Mouse (Mus musculus): Measurements from ENCODE around the gene Scarb2. TPM values are rescaled to one million over a fixed set of nuclear protein-coding genes. Genes with fewer than 3 reads are reported as not detected.

Gene Scarb2
- polyA plus RNA-seq, 1 experiment from 2014 or later = 18.9 TPM

DNA sequence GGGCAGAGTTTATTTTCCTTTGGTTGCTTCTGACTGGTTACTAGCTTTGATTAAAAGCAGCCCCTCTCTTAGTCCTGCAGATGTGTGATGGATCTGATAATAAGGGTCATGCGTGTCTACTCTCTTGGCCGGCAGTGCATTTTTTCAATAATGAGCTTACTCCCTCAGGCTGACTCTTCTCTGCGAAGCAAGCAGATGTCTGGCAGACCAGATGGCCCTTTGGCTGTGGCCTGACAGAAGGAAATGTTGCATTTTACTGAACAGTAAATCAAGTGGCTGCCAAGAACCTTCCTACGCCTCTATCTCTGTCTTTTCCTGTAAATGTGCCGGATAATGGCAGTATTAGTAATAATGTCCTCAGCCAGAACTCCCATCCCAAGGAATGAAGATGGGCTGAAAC is 8.0 kb downstream of the Scarb2 start:
- Histone ChIP-seq H3K27ac (peak overlapping the region; percentile 63), H3K4me2 (replicated peaks) (no peak overlapping the region), H3K4me3 (replicated peaks; ENCODE audit: low read length) (no peak overlapping the region), H3K9ac (no peak overlapping the region), H3K27me3 (ENCODE audit: control insufficient read depth, insufficient read depth, low read length) (no peaks in the 10 kb centered on the region), H3K9me3 (ENCODE audit: control insufficient read depth, low read length) (no peaks in the 10 kb centered on the region), H3K36me3 (replicated peaks; ENCODE audit: control insufficient read depth, insufficient read depth) (0 out of 2 replicates have a peak, but pooled peaks cover 4% of the 10 kb centered on the region), H3K4me1 (replicated peaks; ENCODE audit: control insufficient read depth, insufficient read depth, low read length) (peaks cover 37% of the 10 kb centered on the region)
- ATAC-seq (ENCODE audit: low FRiP score) = peak; percentile 61
- DNase-seq (ENCODE audit: low spot score) = no peak
- WGBS = 30% methylated on average over 5 of the region's 5 CpGs

DNA sequence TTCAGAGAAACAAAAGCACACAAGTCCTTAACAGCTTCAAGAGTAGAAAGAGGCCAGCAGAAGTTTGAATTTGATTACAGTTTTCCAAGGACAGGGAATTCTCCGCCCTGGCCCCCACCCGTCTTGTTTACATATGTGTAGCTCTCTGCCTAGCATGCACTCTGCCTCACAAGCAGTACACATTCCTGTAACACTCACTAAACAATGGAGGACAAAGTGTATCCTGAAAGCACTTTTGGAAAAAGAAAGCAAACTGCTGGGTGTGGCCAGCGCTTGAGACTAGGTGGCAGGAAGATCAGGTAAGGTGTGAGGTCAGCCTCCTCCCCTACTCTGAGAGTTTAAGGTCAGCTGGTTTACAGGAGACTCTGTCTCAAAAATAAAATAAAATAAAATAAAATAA is 8.4 kb downstream of the Scarb2 start:
- Histone ChIP-seq H3K4me1 (replicated peaks; ENCODE audit: control insufficient read depth, insufficient read depth, low read length) (peaks cover 37% of the 10 kb centered on the region), H3K27me3 (ENCODE audit: control insufficient read depth, insufficient read depth, low read length) (no peaks in the 10 kb centered on the region), H3K36me3 (replicated peaks; ENCODE audit: control insufficient read depth, insufficient read depth) (0 out of 2 replicates have a peak, but pooled peaks cover 4% of the 10 kb centered on the region), H3K4me2 (replicated peaks) (no peak overlapping the region), H3K27ac (no peak overlapping the region), H3K9ac (no peak overlapping the region), H3K9me3 (ENCODE audit: control insufficient read depth, low read length) (no peaks in the 10 kb centered on the region), H3K4me3 (replicated peaks; ENCODE audit: low read length) (no peak overlapping the region)
- ATAC-seq (ENCODE audit: low FRiP score) = 0 out of 2 replicates have a peak, but pooled peaks have one; percentile 8
- no peak for DNase-seq (ENCODE audit: low spot score)
- WGBS = 86% methylated on average over 3 of the region's 3 CpGs

DNA sequence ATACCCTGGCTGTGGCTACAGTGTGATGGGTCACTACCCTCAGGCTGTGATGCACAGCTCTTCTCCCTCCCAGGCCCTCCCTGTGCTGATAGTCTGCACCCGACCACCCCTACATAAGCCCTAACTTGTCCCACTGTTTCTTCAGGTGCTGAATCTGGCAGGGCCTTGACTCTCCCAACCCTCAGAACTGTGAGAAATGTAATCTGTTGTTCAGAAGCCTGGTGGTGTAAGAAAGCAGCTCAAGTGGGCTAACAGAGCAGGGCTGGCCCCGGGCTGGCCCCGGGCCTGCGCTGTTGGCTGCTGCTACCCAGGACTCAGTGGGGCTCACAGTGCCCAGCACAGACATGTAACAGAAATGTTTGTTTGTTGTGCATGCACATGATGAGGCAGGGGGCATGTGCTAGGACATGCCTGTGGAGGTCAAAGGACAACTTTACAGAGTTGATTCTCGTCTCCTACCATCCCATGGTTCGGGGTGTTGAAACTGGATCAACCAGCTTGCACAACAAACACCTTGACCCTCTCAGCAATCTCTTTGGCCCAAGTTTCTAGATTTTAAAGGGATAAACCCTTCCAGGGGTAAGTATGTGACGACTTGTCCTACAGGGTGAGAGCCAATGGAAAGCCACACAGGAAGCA is 10.7 kb downstream of the Scarb2 start:
- no peak for DNase-seq (ENCODE audit: low spot score)
- WGBS = 81% methylated on average over 7 of the region's 7 CpGs
- no peaks in the 10 kb centered on the region for H3K9me3 ChIP-seq (ENCODE audit: control insufficient read depth, low read length)

DNA sequence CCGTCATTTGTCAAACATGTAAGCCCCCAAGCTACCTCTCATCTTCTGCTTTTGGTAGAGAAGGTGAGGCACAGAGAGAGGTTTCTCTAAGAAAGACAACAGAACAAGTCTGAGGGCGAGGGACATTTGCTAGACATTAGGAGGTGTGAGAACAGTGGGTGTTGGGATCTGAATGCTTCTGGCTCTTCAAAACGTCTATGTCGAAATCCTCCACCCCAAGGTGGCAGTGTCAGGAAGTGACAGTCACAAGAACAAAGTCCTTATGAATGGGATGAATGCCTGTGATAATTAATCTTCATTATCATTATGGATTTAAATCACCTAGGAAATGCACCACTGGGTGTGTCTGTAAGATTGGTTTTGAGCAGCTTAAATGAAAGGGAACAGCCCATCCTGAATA is 11.3 kb downstream of the Scarb2 start:
- 40% methylated on average over 4 of the region's 4 CpGs for WGBS
- no peak for ATAC-seq (ENCODE audit: low FRiP score)

More for the DNA sequence above, 10.7 kb downstream of the Scarb2 start:
- Histone ChIP-seq H3K4me2 (replicated peaks) (no peak overlapping the region), H3K36me3 (replicated peaks; ENCODE audit: control insufficient read depth, insufficient read depth) (0 out of 2 replicates have a peak, but pooled peaks cover 4% of the 10 kb centered on the region), H3K27me3 (ENCODE audit: control insufficient read depth, insufficient read depth, low read length) (no peaks in the 10 kb centered on the region), H3K9ac (no peak overlapping the region), H3K4me1 (replicated peaks; ENCODE audit: control insufficient read depth, insufficient read depth, low read length) (peaks cover 30% of the 10 kb centered on the region), H3K4me3 (replicated peaks; ENCODE audit: low read length) (no peak overlapping the region), H3K27ac (no peak overlapping the region)
- no peak for ATAC-seq (ENCODE audit: low FRiP score)

DNA sequence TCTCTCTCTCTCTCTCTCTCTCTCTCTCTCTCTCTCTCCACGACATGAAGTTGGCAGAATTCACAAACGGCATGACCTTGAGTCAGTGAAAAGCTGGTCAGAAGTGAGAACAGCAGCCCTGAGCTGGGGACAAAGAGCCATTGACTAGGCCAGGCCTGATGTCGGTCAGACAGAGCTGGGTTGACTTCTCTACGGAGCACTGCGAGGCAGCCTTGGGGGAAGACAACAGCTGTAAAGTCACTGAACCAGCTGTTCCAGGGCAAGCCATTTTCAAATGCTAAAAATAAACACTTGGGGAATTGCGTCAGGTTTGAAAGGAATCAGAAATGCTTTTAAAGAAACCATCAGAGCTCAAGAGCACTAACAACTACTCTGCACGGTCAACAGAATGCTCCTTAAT is 13.2 kb downstream of the Scarb2 start:
- Histone ChIP-seq H3K4me2 (replicated peaks) (no peak overlapping the region), H3K9ac (no peak overlapping the region), H3K27me3 (ENCODE audit: control insufficient read depth, insufficient read depth, low read length) (no peaks in the 10 kb centered on the region), H3K4me1 (replicated peaks; ENCODE audit: control insufficient read depth, insufficient read depth, low read length) (peaks cover 13% of the 10 kb centered on the region), H3K4me3 (replicated peaks; ENCODE audit: low read length) (no peak overlapping the region), H3K27ac (no peak overlapping the region), H3K36me3 (replicated peaks; ENCODE audit: control insufficient read depth, insufficient read depth) (0 out of 2 replicates have a peak, but pooled peaks cover 4% of the 10 kb centered on the region), H3K9me3 (ENCODE audit: control insufficient read depth, low read length) (no peaks in the 10 kb centered on the region)
- ATAC-seq (ENCODE audit: low FRiP score) (no peak), DNase-seq (ENCODE audit: low spot score) (no peak)
- 72% methylated on average over 7 of the region's 7 CpGs for WGBS

More for the DNA sequence above, 11.3 kb downstream of the Scarb2 start:
- H3K9ac ChIP-seq = no peak overlapping the region
- no peak overlapping the region for H3K4me2 ChIP-seq (replicated peaks)
- no peak for DNase-seq (ENCODE audit: low spot score)
- no peaks in the 10 kb centered on the region for H3K27me3 ChIP-seq (ENCODE audit: control insufficient read depth, insufficient read depth, low read length)
- H3K36me3 ChIP-seq (replicated peaks; ENCODE audit: control insufficient read depth, insufficient read depth) = 0 out of 2 replicates have a peak, but pooled peaks cover 4% of the 10 kb centered on the region
- H3K4me1 ChIP-seq (replicated peaks; ENCODE audit: control insufficient read depth, insufficient read depth, low read length) = peaks cover 30% of the 10 kb centered on the region
- no peak overlapping the region for H3K27ac ChIP-seq
- no peak overlapping the region for H3K4me3 ChIP-seq (replicated peaks; ENCODE audit: low read length)
- no peaks in the 10 kb centered on the region for H3K9me3 ChIP-seq (ENCODE audit: control insufficient read depth, low read length)

DNA sequence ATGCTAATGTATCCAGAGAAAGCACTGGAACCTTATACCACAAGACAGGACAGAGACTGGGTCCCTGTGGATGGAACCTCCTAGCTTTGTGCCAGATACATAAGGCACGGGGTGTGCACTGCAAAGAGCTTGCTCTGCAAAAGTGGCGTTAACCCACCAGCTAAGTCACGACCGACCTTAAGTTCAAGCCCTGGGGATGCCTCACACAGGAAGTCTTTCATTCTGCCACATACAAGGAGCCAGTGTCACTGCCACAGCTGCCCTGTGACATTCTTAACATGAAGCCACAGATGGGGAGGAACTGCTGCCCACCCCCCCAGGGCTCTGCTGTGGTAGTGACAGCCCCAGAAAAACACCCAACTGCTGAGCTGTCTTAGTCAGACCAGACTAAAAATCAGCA is 15.9 kb downstream of the Scarb2 start:
- no peak for DNase-seq (ENCODE audit: low spot score)
- Histone ChIP-seq H3K27me3 (ENCODE audit: control insufficient read depth, insufficient read depth, low read length) (no peaks in the 10 kb centered on the region), H3K27ac (no peak overlapping the region), H3K4me3 (replicated peaks; ENCODE audit: low read length) (no peak overlapping the region), H3K9me3 (ENCODE audit: control insufficient read depth, low read length) (no peaks in the 10 kb centered on the region), H3K9ac (no peak overlapping the region), H3K4me1 (replicated peaks; ENCODE audit: control insufficient read depth, insufficient read depth, low read length) (peaks cover 7% of the 10 kb centered on the region), H3K36me3 (replicated peaks; ENCODE audit: control insufficient read depth, insufficient read depth) (0 out of 2 replicates have a peak, but pooled peaks cover under 1% of the 10 kb centered on the region), H3K4me2 (replicated peaks) (no peak overlapping the region)
- whole genome bisulfite sequencing = 60% methylated on average over 4 of the region's 4 CpGs
- ATAC-seq (ENCODE audit: low FRiP score) = no peak

DNA sequence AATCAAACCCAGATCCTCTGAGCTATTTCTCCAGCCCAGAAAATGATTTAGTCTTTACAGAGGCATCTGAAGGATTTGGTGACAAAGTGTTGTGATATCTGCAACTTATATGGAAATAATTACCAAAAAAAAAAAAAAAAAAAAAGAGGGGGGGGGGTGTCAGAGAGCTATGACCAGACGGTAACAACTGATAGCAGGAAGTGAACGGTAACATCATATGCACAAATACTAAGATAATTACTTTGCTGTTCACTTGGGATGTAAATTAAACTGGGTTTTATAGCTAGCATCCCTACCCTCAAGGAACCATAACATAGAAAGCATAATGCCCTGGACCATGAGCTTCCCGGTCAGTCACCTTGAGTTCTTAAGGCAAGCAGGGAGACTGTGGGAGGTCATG is 16.3 kb downstream of the Scarb2 start:
- no peak for DNase-seq (ENCODE audit: low spot score)
- Histone ChIP-seq H3K4me3 (replicated peaks; ENCODE audit: low read length) (no peak overlapping the region), H3K9ac (no peak overlapping the region), H3K4me1 (replicated peaks; ENCODE audit: control insufficient read depth, insufficient read depth, low read length) (peaks cover 4% of the 10 kb centered on the region; the same call in 1 of the 2 replicates), H3K36me3 (replicated peaks; ENCODE audit: control insufficient read depth, insufficient read depth) (0 out of 2 replicates have a peak, but pooled peaks cover 3% of the 10 kb centered on the region), H3K9me3 (ENCODE audit: control insufficient read depth, low read length) (no peaks in the 10 kb centered on the region), H3K4me2 (replicated peaks) (no peak overlapping the region), H3K27me3 (ENCODE audit: control insufficient read depth, insufficient read depth, low read length) (no peaks in the 10 kb centered on the region), H3K27ac (no peak overlapping the region)
- WGBS = 71% methylated on average over 3 of the region's 3 CpGs
- no peak for ATAC-seq (ENCODE audit: low FRiP score)

DNA sequence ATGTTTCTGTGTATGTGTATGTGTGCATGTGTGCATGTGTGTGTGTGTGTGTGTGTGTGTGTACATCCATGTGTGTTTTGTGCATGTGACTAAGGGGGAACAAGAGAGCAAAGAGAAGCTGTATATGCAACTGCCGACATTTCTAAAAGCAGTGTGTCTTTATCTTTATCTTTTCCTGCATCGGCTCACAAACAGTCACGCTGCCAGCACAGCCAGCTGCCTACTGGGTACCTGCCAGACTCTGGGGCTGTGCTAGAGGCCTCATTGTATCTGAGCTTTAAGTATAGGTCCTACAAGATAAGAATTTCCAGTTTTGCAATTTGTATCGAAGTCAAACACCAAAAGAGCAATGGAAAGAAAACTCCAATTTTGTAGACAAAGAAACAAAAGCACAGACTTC is 17.1 kb downstream of the Scarb2 start:
- H3K9ac ChIP-seq = no peak overlapping the region
- ATAC-seq (ENCODE audit: low FRiP score) = no peak
- no peak overlapping the region for H3K4me3 ChIP-seq (replicated peaks; ENCODE audit: low read length)
- WGBS = 57% methylated on average over 4 of the region's 4 CpGs
- H3K4me2 ChIP-seq (replicated peaks) = no peak overlapping the region
- H3K9me3 ChIP-seq (ENCODE audit: control insufficient read depth, low read length) = no peaks in the 10 kb centered on the region
- H3K27ac ChIP-seq = no peak overlapping the region
- H3K4me1 ChIP-seq (replicated peaks; ENCODE audit: control insufficient read depth, insufficient read depth, low read length) = peaks cover 4% of the 10 kb centered on the region; the same call in 1 of the 2 replicates
- no peak for DNase-seq (ENCODE audit: low spot score)
- no peaks in the 10 kb centered on the region for H3K27me3 ChIP-seq (ENCODE audit: control insufficient read depth, insufficient read depth, low read length)
- peaks cover 9% of the 10 kb centered on the region; the same call in 1 of the 2 replicates for H3K36me3 ChIP-seq (replicated peaks; ENCODE audit: control insufficient read depth, insufficient read depth)

DNA sequence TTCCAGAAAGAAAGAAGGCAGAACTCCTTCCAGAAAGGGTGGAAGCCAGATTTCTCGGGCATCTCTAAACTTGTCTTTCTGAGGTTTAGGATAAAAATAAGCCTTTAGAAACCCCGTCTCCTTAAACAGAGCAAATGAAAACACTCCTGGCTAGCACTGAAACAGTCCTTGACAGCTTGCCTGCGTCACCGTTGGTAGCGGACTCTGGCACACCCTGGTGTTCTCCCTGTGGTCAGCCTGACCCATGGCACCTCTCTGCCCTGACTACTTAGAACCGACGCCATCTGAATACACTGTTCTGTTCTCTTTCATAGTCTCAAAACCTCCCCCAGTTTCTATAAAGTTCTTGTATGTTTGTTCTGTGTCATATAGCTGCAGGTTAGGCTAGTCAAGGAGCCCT is 17.7 kb downstream of the Scarb2 start:
- Histone ChIP-seq H3K9ac (no peak overlapping the region), H3K27ac (no peak overlapping the region), H3K36me3 (replicated peaks; ENCODE audit: control insufficient read depth, insufficient read depth) (peaks cover 14% of the 10 kb centered on the region), H3K27me3 (ENCODE audit: control insufficient read depth, insufficient read depth, low read length) (no peaks in the 10 kb centered on the region), H3K4me3 (replicated peaks; ENCODE audit: low read length) (no peak overlapping the region), H3K4me1 (replicated peaks; ENCODE audit: control insufficient read depth, insufficient read depth, low read length) (peaks cover 4% of the 10 kb centered on the region; the same call in 1 of the 2 replicates), H3K9me3 (ENCODE audit: control insufficient read depth, low read length) (no peaks in the 10 kb centered on the region), H3K4me2 (replicated peaks) (no peak overlapping the region)
- DNase-seq (ENCODE audit: low spot score) (no peak), ATAC-seq (ENCODE audit: low FRiP score) (no peak)
- WGBS = 81% methylated on average over 7 of the region's 7 CpGs
